Mouse (Mus musculus) C2C12 (cell line): ENCODE measurements around the gene Fkbp14.

Experiments used
- CEBPB ChIP-seq: IDR thresholded peaks from one replicate; pipeline ENCODE4 v1.6.1; 2011; ENCODE audit warnings: low read depth, mild to moderate bottlenecking, control low read depth, moderate library complexity
- CTCF ChIP-seq: IDR thresholded peaks from one replicate; pipeline ENCODE4 v1.5.1; 2011; ENCODE audit not compliant: control insufficient read depth, insufficient read depth, insufficient read length
- FOSL1 ChIP-seq: IDR thresholded peaks from one replicate; pipeline ENCODE4 v1.8.0; 2011; ENCODE audit warnings: mild to moderate bottlenecking, low read length; ENCODE audit not compliant: poor library complexity, insufficient read depth, severe bottlenecking
- MAX ChIP-seq: IDR thresholded peaks from one replicate; pipeline ENCODE4 v1.6.1; 2011; ENCODE audit warnings: mild to moderate bottlenecking, control low read depth
- MYOD1 ChIP-seq: IDR thresholded peaks from one replicate; pipeline ENCODE4 v1.6.1; 2011; ENCODE audit warnings: low read depth; ENCODE audit not compliant: control insufficient read depth, insufficient read length
- MYOG ChIP-seq: IDR thresholded peaks from one replicate; pipeline ENCODE4 v1.6.1; 2011; ENCODE audit not compliant: control insufficient read depth, insufficient read length; ENCODE audit errors: extremely low read depth
- USF1 ChIP-seq: IDR thresholded peaks from one replicate; pipeline ENCODE4 v1.6.1; 2011; ENCODE audit warnings: low read depth, mild to moderate bottlenecking, control low read depth, moderate library complexity

- no peak for TF ChIP-seq CTCF
- no peak for TF ChIP-seq MAX
- TF ChIP-seq USF1: no peak
- no peak for TF ChIP-seq MYOG
- TF ChIP-seq MYOD1: no peak
- no peak for TF ChIP-seq CEBPB
- TF ChIP-seq FOSL1: no peak
Observed at GRCm38 (mm10) chr6:54530182-54530581, 66.9 kb downstream of the Fkbp14 start.
